Mouse (Mus musculus) olfactory bulb, adult 2 months (tissue): ENCODE results near the gene Srd5a3.

ENCODE experiments used
- CTCF ChIP-seq: fragments of 200-500 bp; IDR thresholded peaks from 2 replicates; pipeline ENCODE4 v1.5.1; 2012; ENCODE audit warnings: low read depth, mild to moderate bottlenecking, low read length, moderate library complexity; ENCODE audit not compliant: insufficient read depth
- POLR2A ChIP-seq: fragments of 200-500 bp; IDR thresholded peaks from 2 replicates; pipeline ENCODE4 v1.6.1; 2012; ENCODE audit warnings: mild to moderate bottlenecking, low read depth, low read length, moderate library complexity; ENCODE audit not compliant: insufficient read depth

GRCm38 (mm10) chr5:76139808-76140729, at the start of gene Srd5a3:
- TF ChIP-seq CTCF (peak; percentile 64), POLR2A (peak; percentile 28; the same call in 1 of the 2 replicates)
